Mouse (Mus musculus) thymus, postnatal 0 days (tissue): Measurements from ENCODE around the gene Smndc1. TPM values are rescaled to one million over a fixed set of nuclear protein-coding genes. Genes with fewer than 3 reads are reported as not detected.
A peak's percentile ranks its signal among the peaks of the same experiment; 100 is the strongest.

Experiments
- DNase-seq: peaks from one replicate; pipeline ENCODE4 v3.0.0-alpha.2; 2015; ENCODE audit warnings: low spot score
- polyA plus RNA-seq: library from polyadenylated mRNA; unstranded; fragments of >200 nt; fragmentation: Nextera tagmentation; extraction: Ambion mirVana; gene quantifications from 2 replicates; pipeline ENCODE4 v1.2.1, GENCODE M21; 2015

Gene Smndc1
- polyA plus RNA-seq, 1 experiment from 2014 or later: 66.0 TPM

GRCm38 (mm10) chr19:53389851-53390431 lies 437 bp downstream of the Smndc1 start:
- DNase-seq: no peak

- DNase-seq: no peak
These were observed 961 bp downstream of the Smndc1 start for GRCm38 (mm10) chr19:53389417-53389816.

GRCm38 (mm10) chr19:53383336-53383735 lies 7.0 kb downstream of the Smndc1 start:
- DNase-seq: no peak

DNA sequence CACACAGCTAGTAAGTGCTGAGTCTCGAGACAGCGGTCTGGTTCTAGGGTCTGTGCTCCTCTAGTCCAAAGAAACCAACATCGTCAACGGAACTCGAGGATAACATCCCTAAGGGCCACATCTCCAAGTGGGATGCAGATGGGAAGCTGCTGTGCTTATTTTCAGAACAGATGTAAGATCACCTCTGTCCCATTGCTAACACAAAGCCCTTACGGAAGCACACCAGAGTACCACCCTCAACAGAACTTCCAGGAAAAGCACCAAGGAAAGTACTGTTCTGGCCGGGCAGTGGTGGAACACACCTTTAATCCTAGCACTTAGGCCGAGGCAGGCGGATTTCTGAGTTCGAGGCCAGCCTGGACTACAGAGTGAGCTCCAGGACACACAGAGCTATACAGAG lies 12.0 kb downstream of the Smndc1 start:
- no peak for DNase-seq

DNA sequence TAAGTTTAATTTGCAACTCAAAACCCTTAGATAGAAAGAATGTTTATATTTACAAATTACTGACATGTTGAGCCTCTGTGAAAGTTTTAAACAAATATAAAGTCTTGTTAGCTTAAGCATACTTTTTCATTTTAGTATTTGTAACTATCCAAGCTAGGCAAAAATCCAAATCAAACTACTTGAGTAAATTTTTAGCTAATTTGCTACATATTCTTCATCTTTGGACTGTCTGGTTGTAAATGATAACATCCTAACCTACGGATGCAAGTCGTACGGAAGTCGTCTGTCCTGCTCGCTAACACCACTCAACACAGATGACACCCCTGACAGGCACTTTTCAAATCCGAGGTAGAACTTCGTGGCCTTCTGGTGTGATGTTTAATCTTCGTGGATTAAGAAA lies 12.7 kb downstream of the Smndc1 start:
- no peak for DNase-seq

DNA sequence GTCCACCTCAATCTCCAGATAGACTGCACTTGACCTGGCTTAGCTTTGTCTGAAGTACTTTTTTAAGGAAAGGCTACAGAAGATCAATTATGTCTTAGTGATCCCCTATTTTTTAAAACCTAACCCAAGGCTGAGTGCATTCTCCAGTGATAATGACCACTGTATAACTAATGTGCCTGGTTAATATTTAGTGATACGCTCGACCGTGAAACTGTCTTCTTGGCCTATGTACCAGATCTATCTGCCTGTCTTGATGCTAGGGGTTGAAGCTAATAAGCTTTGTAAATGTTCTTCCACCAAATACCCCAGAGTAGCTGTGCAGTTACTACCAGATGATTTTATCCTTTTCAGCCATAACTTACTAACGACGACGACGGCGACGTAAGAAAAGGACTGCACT lies 14.6 kb downstream of the Smndc1 start:
- no peak for DNase-seq

- no peak for DNase-seq
These were observed 15.1 kb downstream of the Smndc1 start for GRCm38 (mm10) chr19:53375299-53375698.

GRCm38 (mm10) chr19:53373570-53373969 lies 16.8 kb downstream of the Smndc1 start:
- DNase-seq: no peak

- DNase-seq: no peak
These were observed 18.7 kb downstream of the Smndc1 start, which contains the start of gene Gm10197 for GRCm38 (mm10) chr19:53371666-53372065. TSS of gene Gm10197 (minus strand) at chr19:53371766.

DNA sequence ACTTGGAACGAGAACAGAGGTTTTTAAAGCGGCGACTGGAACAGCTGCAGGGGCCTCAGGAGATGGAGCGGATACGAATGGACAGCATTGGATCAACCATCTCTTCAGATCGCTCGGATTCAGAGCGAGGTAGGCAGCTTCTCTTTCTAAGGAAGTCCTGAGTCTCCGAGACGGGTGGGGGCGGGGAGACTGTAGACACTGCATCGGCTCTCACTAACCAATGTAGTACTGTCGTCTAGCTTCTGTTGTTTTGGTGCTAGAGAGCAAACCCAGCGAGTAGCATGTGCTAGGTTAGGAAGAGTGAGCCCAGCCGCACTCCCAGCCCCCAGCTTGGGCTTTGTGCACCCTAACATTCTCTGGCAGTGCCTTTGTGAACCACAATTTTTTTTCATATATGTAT lies 20.1 kb downstream of the Smndc1 start:
- no peak for DNase-seq

DNA sequence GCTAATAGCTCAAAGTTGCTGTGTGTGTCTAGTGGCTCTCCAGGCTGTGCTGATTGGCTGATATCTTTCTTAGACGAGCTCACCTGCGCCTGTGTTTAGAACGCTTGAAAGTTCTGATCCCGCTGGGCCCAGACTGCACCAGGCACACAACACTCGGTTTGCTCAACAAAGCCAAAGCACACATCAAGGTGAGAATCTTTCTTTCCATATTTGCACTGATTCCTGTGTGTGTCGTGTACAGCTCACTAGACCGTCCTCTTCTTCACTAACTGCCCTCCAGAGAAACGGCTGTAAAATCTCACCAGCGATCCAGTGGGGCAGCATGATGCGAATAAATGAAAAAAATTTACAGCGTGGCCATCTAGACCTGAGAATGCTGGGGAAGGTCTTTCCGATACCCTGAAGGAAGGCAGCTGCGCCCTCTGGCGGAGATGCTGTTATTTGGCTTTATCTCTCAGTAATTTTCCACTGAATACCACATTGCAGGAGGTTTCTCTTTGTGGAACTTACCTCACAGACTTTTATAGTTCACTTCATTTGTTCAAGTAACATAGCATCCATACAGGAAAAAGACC lies 20.8 kb downstream of the Smndc1 start:
- DNase-seq: peak; percentile 81

DNA sequence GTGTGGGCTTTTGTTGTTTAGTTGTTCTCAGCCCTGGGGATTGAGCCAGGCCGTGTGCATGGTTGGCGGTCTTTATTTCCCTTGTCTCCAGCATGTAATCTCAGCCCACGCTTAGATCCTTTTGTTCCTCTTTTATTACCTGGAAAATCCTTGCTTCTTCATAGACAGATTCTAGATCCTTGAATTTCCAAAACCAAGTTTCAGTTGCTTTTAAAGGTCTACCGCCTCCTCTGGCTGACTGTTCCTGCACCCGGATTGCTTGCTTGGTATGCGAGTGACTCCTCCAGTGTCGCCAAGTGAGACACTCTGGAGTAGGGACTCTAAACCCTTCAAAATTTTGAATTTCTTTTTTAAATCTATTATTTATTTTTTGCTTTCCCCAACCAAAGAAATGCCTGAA lies 23.5 kb downstream of the Smndc1 start:
- DNase-seq: no peak

DNA sequence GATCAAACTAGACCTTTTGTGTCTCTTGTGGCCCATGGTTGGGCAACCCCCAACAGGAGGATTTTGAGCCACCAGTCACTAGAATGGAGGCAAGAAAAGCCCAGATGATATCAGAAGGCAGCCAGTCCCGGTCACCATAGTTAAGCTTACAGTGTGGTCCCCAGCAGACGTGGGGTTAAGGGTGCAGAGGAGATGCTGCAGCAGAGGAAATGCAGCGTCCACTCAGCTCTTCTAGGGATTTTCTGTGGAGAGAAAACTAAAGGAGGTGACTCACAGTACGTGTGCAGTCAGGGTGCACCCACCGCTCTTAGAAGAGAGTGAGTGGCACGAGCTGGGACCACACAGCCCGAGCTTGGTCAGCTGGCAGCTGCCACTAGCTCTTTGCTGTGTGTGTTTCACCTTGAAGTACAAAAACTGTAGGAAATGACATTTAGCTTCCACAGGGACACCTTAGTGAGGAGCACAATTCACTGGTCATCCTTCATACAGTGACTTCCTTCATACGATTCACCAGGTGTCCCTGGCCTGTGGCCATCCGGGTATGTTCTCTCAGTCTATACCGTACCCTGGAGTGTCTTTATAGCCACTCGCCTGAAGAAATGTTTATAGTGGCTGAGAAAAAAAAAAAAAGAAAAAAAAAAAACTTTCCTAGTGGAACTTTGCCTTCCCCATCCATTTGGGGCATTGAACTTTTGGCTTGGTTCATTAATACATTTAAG lies 24.2 kb downstream of the Smndc1 start:
- DNase-seq: no peak

DNA sequence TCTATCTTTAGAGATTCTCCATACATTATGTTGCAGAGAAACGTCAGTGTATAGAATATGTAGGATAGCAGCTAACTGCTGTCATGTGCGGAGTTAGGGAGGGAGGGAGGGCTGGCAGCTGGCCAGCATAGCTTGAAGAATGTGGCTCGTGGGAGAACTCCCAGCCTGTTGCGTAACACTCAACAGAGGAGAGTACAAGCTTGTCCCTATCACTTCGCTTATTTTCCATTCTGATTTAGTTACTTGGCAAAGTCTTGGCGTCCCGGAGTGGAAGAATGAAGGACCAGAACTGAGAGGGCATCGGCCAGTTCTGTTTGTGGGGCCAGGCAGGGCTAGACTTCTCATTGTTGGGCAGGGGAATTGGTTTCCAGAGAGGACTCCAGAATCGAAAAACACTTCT lies 25.4 kb downstream of the Smndc1 start:
- no peak for DNase-seq

DNA sequence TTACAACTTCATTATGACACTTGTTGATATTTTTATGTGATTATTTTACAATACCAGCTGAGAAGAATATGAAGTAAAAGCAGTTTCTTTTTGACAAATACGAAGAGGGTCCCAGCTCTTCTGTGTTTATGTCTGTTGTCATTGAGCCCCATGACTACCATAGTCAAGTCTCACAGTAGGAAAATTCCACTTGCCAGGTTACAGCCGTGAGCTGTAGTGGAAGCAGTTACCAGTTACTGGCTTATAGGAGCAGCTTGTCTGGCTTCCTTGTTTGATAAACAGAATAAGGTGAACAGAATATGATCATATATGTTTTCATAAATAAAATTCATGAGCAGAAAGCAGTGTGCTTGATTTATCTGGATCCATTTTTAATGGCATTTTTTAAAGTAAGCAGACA lies 25.8 kb downstream of the Smndc1 start:
- DNase-seq: no peak

DNA sequence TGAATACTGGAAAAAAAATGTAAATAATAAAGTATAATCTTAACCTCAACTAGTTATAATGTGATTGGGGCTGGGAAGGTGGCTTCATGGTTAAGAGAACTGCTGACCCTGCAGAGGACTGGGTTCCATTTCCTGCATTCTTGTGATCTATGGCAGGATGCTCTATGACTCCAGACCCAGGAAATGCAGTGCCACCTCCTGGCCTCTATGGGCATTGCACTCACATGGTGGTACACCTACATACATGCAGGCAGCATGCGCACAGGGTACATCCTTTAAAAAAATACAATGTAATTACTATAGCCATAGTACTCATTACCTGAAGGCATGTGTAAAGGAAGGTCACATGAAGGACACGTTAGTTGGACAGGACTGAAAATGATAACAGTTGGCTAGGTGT lies 27.4 kb downstream of the Smndc1 start:
- DNase-seq: peak; percentile 57

GRCm38 (mm10) chr19:53360265-53360958 lies 30.0 kb downstream of the Smndc1 start:
- no peak for DNase-seq

- no peak for DNase-seq
These were observed 31.0 kb downstream of the Smndc1 start for GRCm38 (mm10) chr19:53359160-53360033.

DNA sequence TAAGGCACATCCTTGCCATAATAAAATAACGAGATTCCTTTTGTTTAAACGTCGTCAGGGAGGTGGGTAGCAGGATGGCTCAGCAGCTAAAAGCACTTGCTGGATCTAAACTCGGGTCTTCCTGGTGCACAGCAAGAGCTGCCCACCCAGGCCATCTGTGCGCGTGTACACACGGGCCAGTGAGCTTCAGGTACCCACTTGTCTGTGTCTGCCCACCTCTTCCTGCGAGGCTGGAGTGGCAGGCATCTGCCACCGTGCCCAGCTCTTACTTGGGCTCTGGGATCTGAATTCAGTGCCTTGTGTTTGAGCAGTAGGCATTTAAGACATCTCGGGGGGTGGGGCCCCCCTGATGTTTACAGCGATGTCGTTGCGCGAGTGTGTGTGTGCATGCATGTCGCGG lies 35.3 kb downstream of the Smndc1 start:
- DNase-seq: no peak

DNA sequence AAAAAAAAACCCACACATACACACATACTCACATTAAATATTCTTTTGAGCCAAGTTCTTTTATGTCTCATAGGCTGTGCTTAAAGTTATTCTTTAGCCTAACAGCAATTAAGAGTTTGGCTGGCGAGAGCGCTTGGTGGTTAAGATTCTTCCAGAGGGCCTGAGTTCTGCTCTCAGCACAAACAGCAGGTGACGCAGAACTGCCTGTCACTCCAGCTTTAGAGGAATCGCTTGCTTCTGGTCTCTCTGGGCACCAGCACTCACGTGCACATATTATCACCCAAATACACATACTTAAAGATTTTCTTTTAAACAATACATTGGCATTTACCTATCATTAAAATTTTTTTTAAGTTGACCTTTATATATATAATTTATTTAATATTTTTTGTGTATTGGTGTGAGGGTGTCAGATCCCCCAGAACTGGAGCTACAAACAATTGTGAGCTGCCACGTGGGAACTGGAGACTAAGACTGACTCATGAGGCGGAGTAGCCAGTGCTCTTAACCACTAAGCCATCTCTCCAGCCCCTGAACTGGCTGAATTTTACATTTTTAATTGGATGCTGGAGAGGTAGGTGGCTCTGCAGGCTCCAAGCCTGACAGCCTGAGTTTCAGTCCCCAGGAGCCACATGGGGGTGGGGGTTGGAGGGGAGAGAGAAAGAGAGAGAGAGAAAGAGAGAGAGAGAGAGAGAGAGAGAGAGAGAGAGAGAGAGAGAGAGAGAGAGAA lies 35.9 kb downstream of the Smndc1 start:
- DNase-seq: no peak

DNA sequence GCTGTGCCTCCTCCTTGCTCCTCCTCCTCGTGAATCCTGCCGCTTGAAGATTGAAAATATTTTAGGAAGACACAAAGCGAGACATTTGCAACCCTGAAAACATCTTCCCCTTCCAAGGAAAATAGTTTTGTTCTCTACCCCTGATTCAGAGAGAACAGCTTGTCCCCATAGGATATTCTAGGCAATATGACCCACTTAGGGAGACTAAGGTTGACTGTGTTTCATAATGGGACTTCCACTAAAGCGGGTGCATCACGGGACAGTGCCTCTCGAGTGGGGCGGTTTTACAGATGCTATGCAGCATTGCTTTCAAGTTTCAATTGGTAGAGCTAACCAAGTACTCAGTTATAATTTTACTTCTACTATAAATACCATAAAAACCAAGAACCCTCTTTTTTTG lies 36.5 kb downstream of the Smndc1 start:
- no peak for DNase-seq
